Mouse (Mus musculus) forebrain, embryonic 13.5 days (tissue): ENCODE results near the gene Rpl35a. TPM values are rescaled to one million over a fixed set of nuclear protein-coding genes. Genes with fewer than 3 reads are reported as not detected.

Experiments used
- ATAC-seq: fragments of 200-750 bp; cut with Nextera tagmentation; 2 replicates; pipeline ENCODE4 v1.8.0; 2017
- H3K27ac ChIP-seq: fragments of 300-500 bp; sonication (generic); 2 replicates; pipeline ENCODE4 v1.5.1; 2015; ENCODE audit warnings: inconsistent platforms, mild to moderate bottlenecking, moderate library complexity
- H3K27me3 ChIP-seq: fragments of 300-500 bp; sonication (generic); 2 replicates; pipeline ENCODE4 v1.6.1; 2015; ENCODE audit warnings: mild to moderate bottlenecking, inconsistent platforms
- H3K36me3 ChIP-seq: fragments of 300-500 bp; sonication (generic); 2 replicates; pipeline ENCODE4 v1.6.1; 2015; ENCODE audit warnings: mild to moderate bottlenecking, inconsistent platforms; ENCODE audit not compliant: poor library complexity, severe bottlenecking
- H3K4me1 ChIP-seq: fragments of 300-500 bp; sonication (generic); 2 replicates; pipeline ENCODE4 v1.6.1; 2015; ENCODE audit warnings: inconsistent platforms
- H3K4me2 ChIP-seq: fragments of 300-500 bp; sonication (generic); 2 replicates; pipeline ENCODE4 v1.6.1; 2015; ENCODE audit warnings: inconsistent platforms, mild to moderate bottlenecking, moderate library complexity
- H3K4me3 ChIP-seq: fragments of 300-500 bp; sonication (generic); 2 replicates; pipeline ENCODE4 v1.5.1; 2015; ENCODE audit warnings: mild to moderate bottlenecking, inconsistent platforms
- H3K9ac ChIP-seq: fragments of 300-500 bp; sonication (generic); 2 replicates; pipeline ENCODE4 v1.6.1; 2015; ENCODE audit warnings: mild to moderate bottlenecking, inconsistent platforms
- H3K9me3 ChIP-seq: fragments of 300-500 bp; sonication (generic); replicated peaks from 2 replicates; pipeline ENCODE4 v1.6.1; 2016; ENCODE audit warnings: inconsistent platforms
- WGBS: fragments of 180-500 bp; shearing (Covaris S2); methylation state at CpG from one replicate; pipeline ENCODE4 v1.1.7; 2015; 5-methylcytosine and 5-hydroxymethylcytosine counted together
- polyA plus RNA-seq: library from polyadenylated mRNA; unstranded; fragments of >200 nt; fragmentation: Nextera tagmentation; extraction: Ambion mirVana; gene quantifications from 2 replicates; pipeline ENCODE4 v1.2.1, GENCODE M21; 2015

Gene Rpl35a
- 664 and 784 TPM in 2 replicates for polyA plus RNA-seq

GRCm38 (mm10) chr16:33056095-33056785, at the start of gene Rpl35a, which contains the start of gene Iqcg:
TSS of gene Rpl35a (plus strand) at chr16:33056453.
TSS of gene Iqcg (minus strand) at chr16:33056218.
- H3K4me2 ChIP-seq, result peak within 1 kb of the TSS; percentile 77
- H3K27ac ChIP-seq, result peak within 1 kb of the TSS; percentile 88
- peaks cover 28% of the 10 kb centered on the region for H3K4me1 ChIP-seq
- H3K9me3 ChIP-seq, result no peaks in the 10 kb centered on the region
- H3K4me3 ChIP-seq, result peak within 1 kb of the TSS; percentile 93
- peak; percentile 93 for ATAC-seq
- WGBS, result under 1% methylated on average over 46 of the region's 47 CpGs
- H3K36me3 ChIP-seq, result peaks cover 34% of the 10 kb centered on the region
- peak within 1 kb of the TSS; percentile 98 for H3K9ac ChIP-seq
- no peaks in the 10 kb centered on the region for H3K27me3 ChIP-seq

- H3K9ac ChIP-seq, result no peak overlapping the region
- H3K27ac ChIP-seq, result no peak overlapping the region
- H3K9me3 ChIP-seq, result no peaks in the 10 kb centered on the region
- H3K4me1 ChIP-seq, result peaks cover 18% of the 10 kb centered on the region
- ATAC-seq, result no peak
- H3K27me3 ChIP-seq, result no peaks in the 10 kb centered on the region
- H3K36me3 ChIP-seq, result peaks cover 52% of the 10 kb centered on the region
- 92% methylated on average over 7 of the region's 7 CpGs for WGBS
- no peak overlapping the region for H3K4me2 ChIP-seq
- no peak overlapping the region for H3K4me3 ChIP-seq
These were observed 49.4 kb upstream of the Rpl35a start for GRCm38 (mm10) chr16:33006888-33007287.

- Histone ChIP-seq H3K4me3 (no peak overlapping the region), H3K4me2 (no peak overlapping the region), H3K36me3 (peaks cover 57% of the 10 kb centered on the region), H3K27me3 (no peaks in the 10 kb centered on the region), H3K9ac (no peak overlapping the region), H3K9me3 (no peaks in the 10 kb centered on the region), H3K4me1 (peaks cover 18% of the 10 kb centered on the region), H3K27ac (no peak overlapping the region; the same call in 1 of the 2 replicates)
- no peak for ATAC-seq
- WGBS, result 70% methylated on average over 7 of the region's 7 CpGs
These were observed 48.8 kb upstream of the Rpl35a start for GRCm38 (mm10) chr16:33007436-33007835.

GRCm38 (mm10) chr16:33010166-33010565, 46.1 kb upstream of the Rpl35a start:
- Histone ChIP-seq H3K27me3 (no peaks in the 10 kb centered on the region), H3K4me1 (peaks cover 12% of the 10 kb centered on the region), H3K9ac (no peak overlapping the region), H3K27ac (no peak overlapping the region), H3K36me3 (peaks cover 79% of the 10 kb centered on the region), H3K9me3 (no peaks in the 10 kb centered on the region), H3K4me2 (no peak overlapping the region), H3K4me3 (no peak overlapping the region)
- WGBS, result 87% methylated on average over 6 of the region's 6 CpGs
- ATAC-seq, result no peak

- no peak overlapping the region for H3K9ac ChIP-seq
- H3K27ac ChIP-seq, result no peak overlapping the region
- H3K4me2 ChIP-seq, result no peak overlapping the region
- 94% methylated on average over 5 of the region's 5 CpGs for WGBS
- H3K27me3 ChIP-seq, result no peaks in the 10 kb centered on the region
- no peaks in the 10 kb centered on the region for H3K9me3 ChIP-seq
- H3K4me1 ChIP-seq, result no peaks in the 10 kb centered on the region
- H3K36me3 ChIP-seq, result peaks cover 69% of the 10 kb centered on the region
- no peak for ATAC-seq
- no peak overlapping the region for H3K4me3 ChIP-seq
These were observed 42.5 kb upstream of the Rpl35a start for GRCm38 (mm10) chr16:33013801-33014200.

GRCm38 (mm10) chr16:33014921-33015320, 41.3 kb upstream of the Rpl35a start:
- Histone ChIP-seq H3K4me2 (no peak overlapping the region), H3K36me3 (peaks cover 58% of the 10 kb centered on the region), H3K4me3 (no peak overlapping the region), H3K27me3 (no peaks in the 10 kb centered on the region), H3K27ac (no peak overlapping the region), H3K4me1 (no peaks in the 10 kb centered on the region), H3K9ac (no peak overlapping the region), H3K9me3 (no peaks in the 10 kb centered on the region)
- ATAC-seq, result no peak
- 92% methylated on average over 1 of the region's 1 CpGs for WGBS

- H3K4me2 ChIP-seq, result no peak overlapping the region
- no peaks in the 10 kb centered on the region for H3K27me3 ChIP-seq
- H3K9me3 ChIP-seq, result no peaks in the 10 kb centered on the region
- 93% methylated on average over 3 of the region's 3 CpGs for WGBS
- H3K36me3 ChIP-seq, result peaks cover 53% of the 10 kb centered on the region
- no peak overlapping the region for H3K27ac ChIP-seq
- H3K4me3 ChIP-seq, result no peak overlapping the region
- ATAC-seq, result no peak
- H3K4me1 ChIP-seq, result no peaks in the 10 kb centered on the region
- no peak overlapping the region for H3K9ac ChIP-seq
These were observed 40.8 kb upstream of the Rpl35a start for GRCm38 (mm10) chr16:33015396-33015907.

GRCm38 (mm10) chr16:33015986-33016385, 40.3 kb upstream of the Rpl35a start:
- 85% methylated on average over 2 of the region's 2 CpGs for WGBS
- ATAC-seq, result no peak

GRCm38 (mm10) chr16:33017677-33018349, 38.4 kb upstream of the Rpl35a start:
- H3K4me2 ChIP-seq, result no peak overlapping the region
- H3K4me1 ChIP-seq, result no peaks in the 10 kb centered on the region
- ATAC-seq, result no peak
- no peaks in the 10 kb centered on the region for H3K27me3 ChIP-seq
- H3K27ac ChIP-seq, result no peak overlapping the region
- no peaks in the 10 kb centered on the region for H3K9me3 ChIP-seq
- 91% methylated on average over 5 of the region's 5 CpGs for WGBS
- peaks cover 38% of the 10 kb centered on the region for H3K36me3 ChIP-seq
- no peak overlapping the region for H3K4me3 ChIP-seq
- no peak overlapping the region for H3K9ac ChIP-seq

More at GRCm38 (mm10) chr16:33015986-33016385, 40.3 kb upstream of the Rpl35a start:
- Histone ChIP-seq H3K4me2 (no peak overlapping the region), H3K9me3 (no peaks in the 10 kb centered on the region), H3K27ac (no peak overlapping the region), H3K27me3 (no peaks in the 10 kb centered on the region), H3K9ac (no peak overlapping the region), H3K4me1 (no peaks in the 10 kb centered on the region), H3K4me3 (no peak overlapping the region), H3K36me3 (peaks cover 47% of the 10 kb centered on the region)

- Histone ChIP-seq H3K9ac (no peak overlapping the region), H3K9me3 (no peaks in the 10 kb centered on the region), H3K27ac (no peak overlapping the region), H3K27me3 (no peaks in the 10 kb centered on the region), H3K4me2 (no peak overlapping the region), H3K4me1 (peaks cover 1% of the 10 kb centered on the region; the same call in 1 of the 2 replicates), H3K36me3 (peaks cover 25% of the 10 kb centered on the region), H3K4me3 (no peak overlapping the region)
- 82% methylated on average over 21 of the region's 21 CpGs for WGBS
- ATAC-seq, result no peak
These were observed 37.0 kb upstream of the Rpl35a start for GRCm38 (mm10) chr16:33019117-33019770.

- Histone ChIP-seq H3K4me3 (no peak overlapping the region), H3K27ac (no peak overlapping the region), H3K36me3 (peaks cover 8% of the 10 kb centered on the region; the same call in 1 of the 2 replicates), H3K9ac (no peak overlapping the region), H3K4me2 (no peak overlapping the region), H3K4me1 (peaks cover 11% of the 10 kb centered on the region; the same call in 1 of the 2 replicates), H3K9me3 (no peaks in the 10 kb centered on the region), H3K27me3 (no peaks in the 10 kb centered on the region)
- 82% methylated on average over 3 of the region's 3 CpGs for WGBS
- no peak for ATAC-seq
These were observed 34.9 kb upstream of the Rpl35a start for GRCm38 (mm10) chr16:33021381-33021780.

GRCm38 (mm10) chr16:33023750-33024149, 32.5 kb upstream of the Rpl35a start:
- ATAC-seq, result peak; percentile 50; the same call in 1 of the 2 replicates
- Histone ChIP-seq H3K36me3 (no peaks in the 10 kb centered on the region), H3K9ac (no peak overlapping the region), H3K4me2 (no peak overlapping the region), H3K27ac (no peak overlapping the region), H3K27me3 (no peaks in the 10 kb centered on the region), H3K4me1 (peaks cover 11% of the 10 kb centered on the region; the same call in 1 of the 2 replicates), H3K9me3 (no peaks in the 10 kb centered on the region), H3K4me3 (no peak overlapping the region)
- WGBS, result 6% methylated on average over 4 of the region's 4 CpGs
